8 mouse cellular contexts compared by ENCODE assay signal in the genomic region with DNA sequence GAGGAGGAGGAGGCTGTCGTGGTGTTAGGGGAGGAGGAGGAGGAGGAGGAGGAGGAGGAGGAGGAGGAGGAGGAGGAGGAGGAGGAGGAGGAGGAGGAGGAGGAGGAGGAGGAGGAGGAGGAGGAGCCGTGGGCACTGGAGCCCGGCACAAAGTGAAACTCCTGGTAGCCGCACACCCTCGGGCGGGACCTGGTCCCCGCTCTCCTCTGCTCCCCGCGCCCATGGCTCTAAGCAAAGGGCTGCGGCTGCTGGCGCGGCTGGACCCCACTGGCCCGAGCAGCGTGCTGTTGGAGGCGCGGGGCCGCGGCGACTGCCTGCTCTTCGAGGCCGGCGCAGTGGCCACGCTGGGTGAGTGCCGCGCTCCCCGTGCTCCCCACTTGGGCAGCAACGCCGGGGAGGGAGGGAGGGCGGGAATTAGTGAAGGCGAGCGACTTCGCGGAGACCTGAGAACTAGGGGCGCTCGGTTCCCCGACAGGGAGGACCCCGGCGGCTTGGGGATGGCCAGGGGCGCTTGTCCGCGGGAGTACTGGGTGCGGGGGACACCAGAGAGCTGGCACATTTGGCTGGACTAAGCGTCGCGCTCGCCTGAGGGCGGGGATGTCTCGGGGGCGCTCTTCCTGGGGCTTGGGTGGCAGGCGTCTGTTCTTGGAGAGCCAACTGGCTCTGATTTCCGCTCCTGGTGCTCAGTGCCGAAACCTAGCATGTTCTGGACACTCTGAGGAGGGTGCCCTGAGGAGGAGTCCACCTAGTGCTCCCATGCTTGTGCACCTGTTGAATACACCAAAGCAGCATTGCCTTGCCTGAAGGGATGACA. TPM values are rescaled to one million over a fixed set of nuclear protein-coding genes. Genes with fewer than 3 reads are reported as not detected.
DNase-seq lines count a peak whose midpoint lies in the region; ATAC-seq lines count a peak whose summit lies in the region.

A gene (plus strand): TSS at position 51 of the 814 bp plus-strand sequence.

- H3K4me1 ChIP-seq in hindbrain, embryonic 16.5 days (ENCODE audit: control insufficient read depth, insufficient read depth, low read depth, low read length): peaks cover 7% of the 10 kb centered on the region

- WGBS in hindbrain, embryonic 16.5 days: 2% methylated on average over 37 of the region's 52 CpGs

- H3K27ac ChIP-seq in hindbrain, embryonic 16.5 days (ENCODE audit: low read depth, low read length): no peak within 1 kb of the TSS

- DNase-seq in cerebellum, adult 9-10 months: no peak
- DNase-seq in cerebellum, adult 8-10 months: peak; percentile 46
- DNase-seq in gastrocnemius, postnatal 10 days: peak; percentile 63
- DNase-seq in left cerebral cortex, postnatal 14 days (ENCODE audit: low spot score in 2 of 2): no peak
- DNase-seq in right cerebral cortex, postnatal 4 days: peak; percentile 39

- no peaks in the 10 kb centered on the region for H3K9me3 ChIP-seq in hindbrain, embryonic 16.5 days (ENCODE audit: control insufficient read depth, low read length)

- H3K4me3 ChIP-seq in hindbrain, embryonic 16.5 days (ENCODE audit: low read length): peak within 1 kb of the TSS; percentile 63

- peak within 1 kb of the TSS; percentile 93 for H3K4me2 ChIP-seq in hindbrain, embryonic 16.5 days (ENCODE audit: low read length)

- intact Hi-C loops in left cerebral cortex, postnatal 14 days (cut with DNase I): loop anchor here (2.0 kb wide), 1 partner anchor 75 kb away; no protein-coding TSS in a partner anchor

- 0 out of 2 replicates have a peak, but pooled peaks have one; percentile 34 for ATAC-seq in cerebellum, adult (ENCODE audit: insufficient number of reproducible peaks, low FRiP score, low TSS enrichment)
- ATAC-seq in hindbrain, embryonic 16.5 days: peak; percentile 79
- ATAC-seq in megakaryocyte, adult 5-6 weeks (ENCODE audit: poor library complexity, severe bottlenecking): peak; percentile 44

- H3K36me3 ChIP-seq in hindbrain, embryonic 16.5 days (ENCODE audit: control insufficient read depth, insufficient read depth, low read length): no peaks in the 10 kb centered on the region

- peaks cover 11% of the 10 kb centered on the region for H3K27me3 ChIP-seq in hindbrain, embryonic 16.5 days (replicated peaks; ENCODE audit: control insufficient read depth, insufficient read depth, low read length)

- H3K9ac ChIP-seq in hindbrain, embryonic 16.5 days (ENCODE audit: low read depth, low read length): peak within 1 kb of the TSS; percentile 72

RNA-seq across cellular contexts. Expression of the gene that starts here (rescaled TPM):
- 10 to 100 TPM; 30.0 to 31.4 TPM for total RNA-seq in gastrocnemius, postnatal 10 days (2021)
- 1.9 and 2.1 TPM in 2 replicates for polyA plus RNA-seq in hindbrain, embryonic 16.5 days (2015; fragmentation: Nextera tagmentation; extraction: Ambion mirVana)
- 10 to 100 TPM; 60.1 to 64.4 TPM for total RNA-seq in left cerebral cortex, postnatal 14 days (2021)
- total RNA-seq in megakaryocyte, adult 5-6 weeks (2015): 3.5 and 3.6 TPM in 2 replicates
- total RNA-seq in megakaryocyte, adult 5-6 weeks (2017): 4.2 and 5.1 TPM in 2 replicates

Comparison
In these comparisons a context has a peak if more than half of its experiments do, and no peak if none do; other contexts are left out.
1. RNA of the gene that starts here (total RNA-seq): 60.1 to 64.4 TPM in left cerebral cortex, postnatal 14 days and 30.0 to 31.4 TPM in gastrocnemius, postnatal 10 days; 3.5 to 5.1 TPM in megakaryocyte, adult 5-6 weeks; every median in the first group is over 4 times any median in the second.
2. DNase-seq: peak in cerebellum, adult 8-10 months (single experiment), gastrocnemius, postnatal 10 days (single experiment) and right cerebral cortex, postnatal 4 days (single experiment); none in cerebellum, adult 9-10 months (single experiment) and left cerebral cortex, postnatal 14 days (0 of 2).
3. Peak in every context shown above with its lines, with median percentiles within 50 percentile points of each other: ATAC-seq.